Mouse (Mus musculus) hindbrain, embryonic 13.5 days (tissue): ENCODE measurements around the gene Alox15. TPM values are rescaled to one million over a fixed set of nuclear protein-coding genes. Genes with fewer than 3 reads are reported as not detected.

ENCODE experiments used
- ATAC-seq: fragments of 200-750 bp; cut with Nextera tagmentation; 2 replicates; pipeline ENCODE4 v1.8.0; 2017; ENCODE audit warnings: moderate TSS enrichment; ENCODE audit not compliant: low FRiP score
- H3K27ac ChIP-seq: fragments of 300-500 bp; sonication (generic); 2 replicates; pipeline ENCODE4 v1.5.1; 2015; ENCODE audit warnings: inconsistent platforms, mild to moderate bottlenecking, moderate library complexity
- H3K27me3 ChIP-seq: fragments of 300-500 bp; sonication (generic); 2 replicates; pipeline ENCODE4 v1.6.1; 2015; ENCODE audit warnings: mild to moderate bottlenecking, inconsistent platforms
- H3K36me3 ChIP-seq: fragments of 300-500 bp; sonication (generic); 2 replicates; pipeline ENCODE4 v1.6.1; 2015; ENCODE audit warnings: mild to moderate bottlenecking, inconsistent platforms
- H3K4me1 ChIP-seq: fragments of 300-500 bp; sonication (generic); replicated peaks from 2 replicates; pipeline ENCODE4 v1.6.1; 2015; ENCODE audit warnings: inconsistent platforms
- H3K4me2 ChIP-seq: fragments of 300-500 bp; sonication (generic); 2 replicates; pipeline ENCODE4 v1.6.1; 2015; ENCODE audit warnings: inconsistent platforms, mild to moderate bottlenecking, moderate library complexity
- H3K4me3 ChIP-seq: fragments of 300-500 bp; sonication (generic); 2 replicates; pipeline ENCODE4 v1.5.1; 2015; ENCODE audit warnings: mild to moderate bottlenecking, inconsistent platforms
- H3K9ac ChIP-seq: fragments of 300-500 bp; sonication (generic); 2 replicates; pipeline ENCODE4 v1.6.1; 2015; ENCODE audit warnings: mild to moderate bottlenecking, inconsistent platforms
- H3K9me3 ChIP-seq: fragments of 300-500 bp; sonication (generic); 2 replicates; pipeline ENCODE4 v1.6.1; 2016; ENCODE audit warnings: inconsistent platforms
- WGBS: fragments of 180-500 bp; shearing (Covaris S2); methylation state at CpG from one replicate; pipeline ENCODE4 v1.1.7; 2015; 5-methylcytosine and 5-hydroxymethylcytosine counted together
- polyA plus RNA-seq: library from polyadenylated mRNA; unstranded; fragments of >200 nt; fragmentation: Nextera tagmentation; extraction: Ambion mirVana; gene quantifications from 2 replicates; pipeline ENCODE4 v1.2.1, GENCODE M21; 2015

The Alox15 gene
- polyA plus RNA-seq, 1 experiment from 2014 or later = 0.10 TPM

DNA sequence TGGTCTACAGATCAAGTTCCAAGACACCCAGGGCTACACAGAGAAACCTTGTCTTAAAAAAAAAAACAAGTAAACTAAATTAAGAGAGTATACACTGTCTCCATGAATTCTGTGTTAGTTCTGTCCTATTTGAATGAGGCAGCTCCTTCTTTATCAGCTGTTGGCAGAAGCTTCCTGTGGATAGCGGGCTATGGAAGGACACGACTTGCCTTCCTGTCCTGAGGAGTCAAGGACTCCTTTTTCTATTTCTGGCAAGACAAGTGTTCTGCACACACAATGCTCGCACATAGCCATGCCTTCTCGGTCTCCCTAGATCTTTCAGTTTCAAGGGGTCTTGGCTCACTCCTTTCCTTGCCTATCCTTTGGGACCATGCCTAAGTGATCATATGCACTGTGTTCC, 49.5 kb downstream of the Alox15 start:
- Histone ChIP-seq H3K36me3 (no peaks in the 10 kb centered on the region), H3K4me3 (no peak overlapping the region), H3K27me3 (peaks cover 2% of the 10 kb centered on the region; the same call in 1 of the 2 replicates), H3K4me1 (no peaks in the 10 kb centered on the region), H3K9ac (no peak overlapping the region), H3K27ac (no peak overlapping the region), H3K4me2 (no peak overlapping the region), H3K9me3 (no peaks in the 10 kb centered on the region)
- WGBS = 87% methylated on average over 4 of the region's 4 CpGs
- no peak for ATAC-seq

DNA sequence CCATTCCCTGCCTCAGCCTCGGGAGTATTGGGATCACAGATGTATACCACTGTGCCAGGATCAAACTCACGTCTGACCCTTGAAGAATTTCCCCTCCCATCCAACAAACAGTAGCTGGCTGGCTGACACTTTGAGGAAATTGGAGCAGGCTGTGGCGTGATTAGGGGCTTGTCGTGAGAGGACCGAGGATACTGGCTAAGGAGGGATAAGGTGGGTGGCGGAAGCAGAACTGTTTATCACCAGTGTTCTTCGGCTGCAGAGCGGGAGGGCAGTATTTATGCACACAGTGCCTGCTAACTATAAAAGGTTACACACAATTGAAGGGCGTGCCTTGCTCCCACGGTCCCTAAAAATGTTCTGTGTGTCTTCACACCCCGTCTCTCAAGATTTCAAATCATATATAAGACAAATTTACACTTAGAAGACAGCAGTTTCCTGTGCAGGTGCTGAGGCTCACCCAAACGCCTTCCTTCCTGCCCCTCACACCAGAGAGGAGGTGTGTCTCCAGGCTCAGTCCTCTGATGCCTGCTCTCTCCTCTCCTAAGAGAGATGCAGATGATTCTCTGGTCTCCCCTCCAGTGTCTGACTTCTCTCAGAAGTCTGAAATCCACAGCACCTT, 53.9 kb downstream of the Alox15 start:
- no peak for ATAC-seq
- no peak overlapping the region for H3K4me3 ChIP-seq
- no peaks in the 10 kb centered on the region; the same call in 1 of the 2 replicates for H3K9me3 ChIP-seq
- no peak overlapping the region for H3K4me2 ChIP-seq
- 74% methylated on average over 12 of the region's 12 CpGs for WGBS
- no peak overlapping the region for H3K27ac ChIP-seq
- H3K36me3 ChIP-seq = no peaks in the 10 kb centered on the region
- no peaks in the 10 kb centered on the region for H3K4me1 ChIP-seq
- H3K27me3 ChIP-seq = no peaks in the 10 kb centered on the region
- H3K9ac ChIP-seq = no peak overlapping the region

DNA sequence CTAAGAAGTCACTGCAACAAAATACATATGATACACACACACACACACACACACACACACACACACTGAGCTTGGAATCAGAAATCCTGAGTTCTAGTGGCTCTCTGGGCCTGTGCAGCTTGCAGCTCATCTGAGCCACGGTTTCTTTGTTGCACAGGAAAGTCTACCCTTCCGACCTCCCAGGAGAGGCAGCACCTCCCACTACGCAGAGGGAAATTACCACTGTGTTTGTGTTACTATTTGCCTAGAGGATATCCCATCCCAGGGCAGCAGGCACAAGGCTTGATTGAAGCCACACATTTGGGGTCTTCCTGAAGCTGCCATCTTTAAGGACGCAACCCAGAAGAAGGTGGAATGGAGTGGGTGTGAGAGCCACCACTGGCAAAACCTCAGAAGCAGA, 54.4 kb downstream of the Alox15 start:
- Histone ChIP-seq H3K4me2 (no peak overlapping the region), H3K4me1 (no peaks in the 10 kb centered on the region), H3K27ac (no peak overlapping the region), H3K9me3 (no peaks in the 10 kb centered on the region; the same call in 1 of the 2 replicates), H3K9ac (no peak overlapping the region), H3K36me3 (no peaks in the 10 kb centered on the region), H3K27me3 (no peaks in the 10 kb centered on the region), H3K4me3 (no peak overlapping the region)
- ATAC-seq = no peak
- 72% methylated on average over 4 of the region's 4 CpGs for WGBS

Other genes starting within 250 kb of the Alox15 start
- 0.88 and 0.95 TPM in 2 replicates for gene Mgl2, start 221.7 kb downstream of the Alox15 start, polyA plus RNA-seq
- gene Clec10a, start 195.8 kb downstream of the Alox15 start, polyA plus RNA-seq = 0.47 and 1.3 TPM in 2 replicates
- gene Slc16a11, start 139.3 kb downstream of the Alox15 start, polyA plus RNA-seq = 3.1 and 4.6 TPM in 2 replicates
- 16.1 and 18.1 TPM in 2 replicates for gene Slc16a13, start 131.0 kb downstream of the Alox15 start, polyA plus RNA-seq
- gene Bcl6b, start 122.2 kb downstream of the Alox15 start, polyA plus RNA-seq = 5.0 and 5.5 TPM in 2 replicates
- gene 0610010K14Rik, start 114.1 kb downstream of the Alox15 start, polyA plus RNA-seq = 193 and 201 TPM in 2 replicates
- gene Gm21988, start 112.2 kb downstream of the Alox15 start, polyA plus RNA-seq = 12.4 and 14.7 TPM in 2 replicates
- gene Rnasek, start 112.2 kb downstream of the Alox15 start, polyA plus RNA-seq = 340 and 342 TPM in 2 replicates
- gene Alox12, start 96.7 kb downstream of the Alox15 start, polyA plus RNA-seq = 2.1 and 2.8 TPM in 2 replicates
- not detected in 2 replicates for gene Alox12e, start 29.4 kb downstream of the Alox15 start, polyA plus RNA-seq
- 33.3 and 33.6 TPM in 2 replicates for gene Pelp1, start 58.0 kb upstream of the Alox15 start, polyA plus RNA-seq
- gene Arrb2, start 80.6 kb upstream of the Alox15 start, polyA plus RNA-seq = 47.6 and 50.2 TPM in 2 replicates
- gene Med11, start 99.9 kb upstream of the Alox15 start, polyA plus RNA-seq = 43.2 and 45.5 TPM in 2 replicates
- 0.45 and 0.98 TPM in 2 replicates for gene Zmynd15, start 107.4 kb upstream of the Alox15 start, polyA plus RNA-seq
- 4.6 and 6.7 TPM in 2 replicates for gene Cxcl16, start 108.0 kb upstream of the Alox15 start, polyA plus RNA-seq
- 0.83 and 2.3 TPM in 2 replicates for gene Tm4sf5, start 153.2 kb upstream of the Alox15 start, polyA plus RNA-seq
- gene Vmo1, start 162.6 kb upstream of the Alox15 start, polyA plus RNA-seq = 0.31 TPM in 1 of 2 replicates, not detected in the other
- 0.25 and 0.29 TPM in 2 replicates for gene Gltpd2, start 167.2 kb upstream of the Alox15 start, polyA plus RNA-seq
- 802 and 803 TPM in 2 replicates for gene Psmb6, start 173.3 kb upstream of the Alox15 start, polyA plus RNA-seq
- gene Gm40193, start 180.9 kb upstream of the Alox15 start, polyA plus RNA-seq = not detected in 2 replicates
- gene Pld2, start 188.0 kb upstream of the Alox15 start, polyA plus RNA-seq = 9.0 and 10.1 TPM in 2 replicates
- gene Mink1, start 210.8 kb upstream of the Alox15 start, polyA plus RNA-seq = 14.2 and 15.3 TPM in 2 replicates